Mouse (Mus musculus): ENCODE data around the gene Slamf7.

DNA sequence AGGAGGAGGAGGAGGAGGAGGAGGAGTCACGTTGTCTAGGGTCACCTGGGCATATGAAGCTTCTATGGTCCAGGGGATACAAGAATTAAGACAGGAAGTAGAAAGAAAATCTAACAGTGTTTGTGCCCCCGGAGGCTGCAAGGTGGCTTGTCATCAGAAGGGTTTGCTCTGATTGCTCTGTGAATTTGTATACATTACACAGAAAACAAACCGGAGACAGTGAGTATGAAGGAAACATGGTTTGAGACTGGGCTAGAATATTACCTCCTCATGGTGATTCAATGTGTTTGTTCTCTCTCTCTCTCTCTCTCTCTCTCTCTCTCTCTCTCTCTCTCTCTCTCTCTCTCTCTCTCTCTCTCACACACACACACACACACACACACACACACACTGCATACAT, 46.2 kb downstream of the Slamf7 start:
- TF ChIP-seq CTCF (IDR thresholded peaks at IDR 0.05; ENCODE audit: low read depth) (no peak), EP300 (IDR thresholded peaks at IDR 0.05; ENCODE audit: low read depth) (no peak)
